Mouse (Mus musculus): Measurements from ENCODE around the gene Zfp654. TPM values are rescaled to one million over a fixed set of nuclear protein-coding genes. Genes with fewer than 3 reads are reported as not detected.

Gene Zfp654
- polyA plus RNA-seq, 2 experiments = 2.4 to 3.3 TPM

- no peak overlapping the region for H3K4me3 ChIP-seq (ENCODE audit: insufficient read depth in 1 of 2, low read depth in 2 of 2, low read length in 2 of 2)
- ATAC-seq (ENCODE audit: insufficient read depth) (no peak), DNase-seq (ENCODE audit: low read depth in 3 of 3, low spot score in 3 of 3) (no peak)
- no peaks in the 10 kb centered on the region; a peak in 1 of 4 replicates for H3K4me1 ChIP-seq (replicated peaks; ENCODE audit: control insufficient read depth in 2 of 2, insufficient read depth in 2 of 2, low read length in 1 of 2)
- no peak overlapping the region for H3K4me2 ChIP-seq (ENCODE audit: low read depth)
- H3K9me3 ChIP-seq (ENCODE audit: control insufficient read depth, low read length) = no peaks in the 10 kb centered on the region
- H3K9ac ChIP-seq (replicated peaks) = no peak overlapping the region
- no peaks in the 10 kb centered on the region for H3K27me3 ChIP-seq (ENCODE audit: control insufficient read depth, insufficient read depth, low read length)
- TF ChIP-seq EP300 (IDR thresholded peaks at IDR 0.05; ENCODE audit: low read depth) (no peak), CTCF (IDR thresholded peaks at IDR 0.05; ENCODE audit: low read depth) (no peak)
- H3K27ac ChIP-seq = no peak overlapping the region
- no peaks in the 10 kb centered on the region for H3K36me3 ChIP-seq (replicated peaks; ENCODE audit: control insufficient read depth, insufficient read depth, low read depth)
Measured at GRCm38 (mm10) chr16:64801638-64802037, 49.8 kb downstream of the Zfp654 start.

- Histone ChIP-seq H3K9me3 (ENCODE audit: control insufficient read depth, low read length) (no peaks in the 10 kb centered on the region), H3K4me2 (ENCODE audit: low read depth) (no peak overlapping the region), H3K27me3 (ENCODE audit: control insufficient read depth, insufficient read depth, low read length) (no peaks in the 10 kb centered on the region), H3K27ac (no peak overlapping the region), H3K36me3 (replicated peaks; ENCODE audit: control insufficient read depth, insufficient read depth, low read depth) (no peaks in the 10 kb centered on the region), H3K4me1 (replicated peaks; ENCODE audit: control insufficient read depth in 2 of 2, insufficient read depth in 2 of 2, low read length in 1 of 2) (no peaks in the 10 kb centered on the region; a peak in 1 of 4 replicates), H3K4me3 (ENCODE audit: insufficient read depth in 1 of 2, low read depth in 2 of 2, low read length in 2 of 2) (no peak overlapping the region), H3K9ac (replicated peaks) (no peak overlapping the region)
- no peak for ATAC-seq (ENCODE audit: insufficient read depth)
- DNase-seq (ENCODE audit: low read depth in 3 of 3, low spot score in 3 of 3) = no peak
- WGBS (ENCODE audit: insufficient replicate concordance) = 73% methylated on average over 5 of the region's 5 CpGs
- TF ChIP-seq CTCF (IDR thresholded peaks at IDR 0.05; ENCODE audit: low read depth) (no peak), EP300 (IDR thresholded peaks at IDR 0.05; ENCODE audit: low read depth) (no peak)
Measured at GRCm38 (mm10) chr16:64800393-64800792, 51.1 kb downstream of the Zfp654 start.

GRCm38 (mm10) chr16:64794802-64795201, 56.6 kb downstream of the Zfp654 start:
- H3K4me3 ChIP-seq (ENCODE audit: insufficient read depth in 1 of 2, low read depth in 2 of 2, low read length in 2 of 2) = no peak overlapping the region
- no peak overlapping the region for H3K27ac ChIP-seq
- TF ChIP-seq CTCF (IDR thresholded peaks at IDR 0.05; ENCODE audit: low read depth) = no peak
- no peak for TF ChIP-seq EP300 (IDR thresholded peaks at IDR 0.05; ENCODE audit: low read depth)
- WGBS (ENCODE audit: insufficient replicate concordance) = 57% methylated on average over 2 of the region's 2 CpGs
- H3K4me2 ChIP-seq (ENCODE audit: low read depth) = no peak overlapping the region
- H3K9ac ChIP-seq (replicated peaks) = no peak overlapping the region
- no peaks in the 10 kb centered on the region for H3K27me3 ChIP-seq (ENCODE audit: control insufficient read depth, insufficient read depth, low read length)
- ATAC-seq (ENCODE audit: insufficient read depth) (no peak), DNase-seq (ENCODE audit: low read depth in 3 of 3, low spot score in 3 of 3) (no peak)
- no peaks in the 10 kb centered on the region; a peak in 1 of 4 replicates for H3K4me1 ChIP-seq (replicated peaks; ENCODE audit: control insufficient read depth in 2 of 2, insufficient read depth in 2 of 2, low read length in 1 of 2)
- no peaks in the 10 kb centered on the region for H3K36me3 ChIP-seq (replicated peaks; ENCODE audit: control insufficient read depth, insufficient read depth, low read depth)
- no peaks in the 10 kb centered on the region for H3K9me3 ChIP-seq (ENCODE audit: control insufficient read depth, low read length)

- no peaks in the 10 kb centered on the region; a peak in 1 of 4 replicates for H3K4me1 ChIP-seq (replicated peaks; ENCODE audit: control insufficient read depth in 2 of 2, insufficient read depth in 2 of 2, low read length in 1 of 2)
- H3K9me3 ChIP-seq (ENCODE audit: control insufficient read depth, low read length) = no peaks in the 10 kb centered on the region
- TF ChIP-seq EP300 (IDR thresholded peaks at IDR 0.05; ENCODE audit: low read depth) = no peak
- TF ChIP-seq CTCF (IDR thresholded peaks at IDR 0.05; ENCODE audit: low read depth) = no peak
- no peak overlapping the region for H3K4me3 ChIP-seq (ENCODE audit: insufficient read depth in 1 of 2, low read depth in 2 of 2, low read length in 2 of 2)
- ATAC-seq (ENCODE audit: insufficient read depth) = no peak
- H3K36me3 ChIP-seq (replicated peaks; ENCODE audit: control insufficient read depth, insufficient read depth, low read depth) = peaks cover 10% of the 10 kb centered on the region; the same call in 1 of the 2 replicates
- no peaks in the 10 kb centered on the region for H3K27me3 ChIP-seq (ENCODE audit: control insufficient read depth, insufficient read depth, low read length)
- H3K27ac ChIP-seq = no peak overlapping the region
- 84% methylated on average over 3 of the region's 3 CpGs for WGBS (ENCODE audit: insufficient replicate concordance)
- no peak overlapping the region for H3K4me2 ChIP-seq (ENCODE audit: low read depth)
- DNase-seq (ENCODE audit: low read depth in 3 of 3, low spot score in 3 of 3) = no peak
- H3K9ac ChIP-seq (replicated peaks) = no peak overlapping the region
Measured at GRCm38 (mm10) chr16:64789706-64790105, 61.7 kb downstream of the Zfp654 start.

- DNase-seq (ENCODE audit: low read depth in 3 of 3, low spot score in 3 of 3) = no peak
- no peak for ATAC-seq (ENCODE audit: insufficient read depth)
- Histone ChIP-seq H3K9me3 (ENCODE audit: control insufficient read depth, low read length) (no peaks in the 10 kb centered on the region), H3K9ac (replicated peaks) (no peak overlapping the region), H3K4me1 (replicated peaks; ENCODE audit: control insufficient read depth in 2 of 2, insufficient read depth in 2 of 2, low read length in 1 of 2) (no peaks in the 10 kb centered on the region; a peak in 2 of 4 replicates), H3K36me3 (replicated peaks; ENCODE audit: control insufficient read depth, insufficient read depth, low read depth) (no peaks in the 10 kb centered on the region), H3K27ac (no peak overlapping the region), H3K27me3 (ENCODE audit: control insufficient read depth, insufficient read depth, low read length) (no peaks in the 10 kb centered on the region), H3K4me2 (ENCODE audit: low read depth) (no peak overlapping the region), H3K4me3 (ENCODE audit: insufficient read depth in 1 of 2, low read depth in 2 of 2, low read length in 2 of 2) (no peak overlapping the region)
- WGBS (ENCODE audit: insufficient replicate concordance) = 74% methylated on average over 1 of the region's 1 CpGs
- no peak for TF ChIP-seq EP300 (IDR thresholded peaks at IDR 0.05; ENCODE audit: low read depth)
- TF ChIP-seq CTCF (IDR thresholded peaks at IDR 0.05; ENCODE audit: low read depth) = no peak
Measured at GRCm38 (mm10) chr16:64775516-64775915, 75.9 kb downstream of the Zfp654 start.

Measured in liver, embryonic 14.5 days (tissue).